Mouse (Mus musculus) MEL (cell line): ENCODE results near the gene Ell2. TPM values are rescaled to one million over a fixed set of nuclear protein-coding genes. Genes with fewer than 3 reads are reported as not detected.

Source experiments
- DNase-seq: peaks from one replicate; pipeline ENCODE4 v3.0.0; 2011; ENCODE audit warnings: low read depth, low spot score
- H3K27ac ChIP-seq: 2 replicates; pipeline ENCODE4 v1.5.1; 2012; ENCODE audit warnings: low read depth, mild to moderate bottlenecking, control low read depth, low read length, moderate library complexity; ENCODE audit not compliant: control insufficient read depth
- H3K27me3 ChIP-seq, 2 experiments: fragments of 150-350 bp in 1 of 2; sonication (generic) in 1 of 2; 2 replicates each; pipeline ENCODE4 v1.6.1; 2012; ENCODE audit warnings: low read length in 2 of 2, mild to moderate bottlenecking in 2 of 2, improper control_type of control experiment in 1 of 2, moderate library complexity in 1 of 2; ENCODE audit not compliant: insufficient read depth in 2 of 2, control insufficient read depth in 1 of 2
- H3K36me3 ChIP-seq, 2 experiments: 2 replicates each; pipeline ENCODE4 v1.6.1; 2012 to 2014; ENCODE audit warnings: low read length in 2 of 2, improper control_type of control experiment in 1 of 2, inconsistent platforms in 1 of 2, mild to moderate bottlenecking in 1 of 2; ENCODE audit not compliant: insufficient read depth in 2 of 2, control insufficient read depth in 1 of 2
- H3K4me1 ChIP-seq, 2 experiments: fragments of 150-350 bp in 1 of 2; sonication (generic) in 1 of 2; 2 replicates each; pipeline ENCODE4 v1.6.1; 2012; ENCODE audit warnings: low read length in 2 of 2, improper control_type of control experiment in 1 of 2, mild to moderate bottlenecking in 1 of 2; ENCODE audit not compliant: insufficient read depth in 2 of 2, control insufficient read depth in 1 of 2
- H3K4me3 ChIP-seq, 2 experiments: fragments of 150-350 bp in 1 of 2; sonication (generic) in 1 of 2; 2 replicates each; pipeline ENCODE4 v1.5.1; 2012; ENCODE audit warnings: low read depth in 2 of 2, low read length in 2 of 2, mild to moderate bottlenecking in 2 of 2, moderate library complexity in 2 of 2, control low read depth in 1 of 2, improper control_type of control experiment in 1 of 2; ENCODE audit not compliant: control insufficient read depth in 1 of 2, insufficient read depth in 1 of 2
- H3K79me2 ChIP-seq: 2 replicates; pipeline ENCODE4 v1.6.1; 2012; ENCODE audit warnings: mild to moderate bottlenecking, low read length, moderate library complexity; ENCODE audit not compliant: control insufficient read depth, poor library complexity, insufficient read depth
- H3K9ac ChIP-seq: 2 replicates; pipeline ENCODE4 v1.6.1; 2012; ENCODE audit warnings: low read depth, mild to moderate bottlenecking, control low read depth, low read length, moderate library complexity; ENCODE audit not compliant: control insufficient read depth, poor library complexity, severe bottlenecking
- H3K9me3 ChIP-seq: fragments of 150-350 bp; sonication (generic); replicated peaks from 2 replicates; pipeline ENCODE4 v1.6.1; 2012; ENCODE audit warnings: mild to moderate bottlenecking, low read length, improper control_type of control experiment, moderate library complexity; ENCODE audit not compliant: insufficient read depth
- CHD1 ChIP-seq: IDR thresholded peaks from 2 replicates; pipeline ENCODE4 v1.6.1; 2012; ENCODE audit warnings: low read depth, mild to moderate bottlenecking, inconsistent platforms, low read length, improper control_type of control experiment
- CHD2 ChIP-seq: IDR thresholded peaks from 2 replicates; pipeline ENCODE4 v1.6.1; 2011; ENCODE audit warnings: low read length, improper control_type of control experiment
- CTCF ChIP-seq, 3 experiments: IDR thresholded peaks in 2 of 3; conservative IDR thresholded peaks in 1 of 3; 2 replicates each; pipeline ENCODE4 v1.5.1; 2011 to 2012; ENCODE audit warnings: low read length in 3 of 3, low read depth in 2 of 3, mild to moderate bottlenecking in 2 of 3, improper control_type of control experiment in 1 of 3, inconsistent platforms in 1 of 3, mixed read lengths in 1 of 3, moderate library complexity in 1 of 3; ENCODE audit not compliant: control insufficient read depth in 1 of 3, insufficient read depth in 1 of 3, poor library complexity in 1 of 3, severe bottlenecking in 1 of 3
- E2F4 ChIP-seq: IDR thresholded peaks from 2 replicates; pipeline ENCODE4 v1.6.1; 2011; ENCODE audit warnings: low read depth, low read length, improper control_type of control experiment, borderline replicate concordance
- EP300 ChIP-seq, 2 experiments: IDR thresholded peaks; 2 replicates each; pipeline ENCODE4 v1.6.1; 2011; ENCODE audit warnings: improper control_type of control experiment in 2 of 2, low read length in 2 of 2, low read depth in 1 of 2, mild to moderate bottlenecking in 1 of 2
- ETS1 ChIP-seq: IDR thresholded peaks from 2 replicates; pipeline ENCODE4 v1.6.1; 2012; ENCODE audit warnings: low read depth, mild to moderate bottlenecking, inconsistent platforms, low read length, improper control_type of control experiment, moderate library complexity
- GATA1 ChIP-seq: IDR thresholded peaks from 2 replicates; pipeline ENCODE4 v1.6.1; 2011; ENCODE audit warnings: low read depth, low read length, improper control_type of control experiment
- JUND ChIP-seq: IDR thresholded peaks from 2 replicates; pipeline ENCODE4 v1.6.1; 2011; ENCODE audit warnings: low read depth, mild to moderate bottlenecking, improper control_type of control experiment, low read length
- KAT2A ChIP-seq: conservative IDR thresholded peaks from 2 replicates; pipeline ENCODE4 v1.6.1; 2012; ENCODE audit warnings: low read depth, low read length, improper control_type of control experiment, inconsistent platforms
- MAX ChIP-seq: IDR thresholded peaks from 2 replicates; pipeline ENCODE4 v1.6.1; 2011; ENCODE audit warnings: low read length, improper control_type of control experiment
- MEF2A ChIP-seq: IDR thresholded peaks from 2 replicates; pipeline ENCODE4 v1.6.1; 2014; ENCODE audit warnings: low read depth, mild to moderate bottlenecking, inconsistent platforms, low read length, improper control_type of control experiment; ENCODE audit not compliant: poor library complexity, insufficient replicate concordance, severe bottlenecking; ENCODE audit errors: extremely low read depth
- NELFE ChIP-seq: IDR thresholded peaks from 2 replicates; pipeline ENCODE4 v1.6.1; 2011; ENCODE audit warnings: low read depth, low read length, improper control_type of control experiment
- POLR2A ChIP-seq, 2 experiments: IDR thresholded peaks; 2 replicates each; pipeline ENCODE4 v1.6.1; 2011 to 2012; ENCODE audit warnings: low read length in 2 of 2, mild to moderate bottlenecking in 2 of 2, control low read depth in 1 of 2, improper control_type of control experiment in 1 of 2, low read depth in 1 of 2, moderate library complexity in 1 of 2; ENCODE audit not compliant: control insufficient read depth in 1 of 2, insufficient read depth in 1 of 2, poor library complexity in 1 of 2
- POLR2AphosphoS5 ChIP-seq: IDR thresholded peaks from 2 replicates; pipeline ENCODE4 v1.6.1; 2012; ENCODE audit warnings: low read depth, borderline replicate concordance, mild to moderate bottlenecking, inconsistent platforms, low read length, moderate library complexity, mixed read lengths
- RCOR1 ChIP-seq: IDR thresholded peaks from 2 replicates; pipeline ENCODE4 v1.6.1; 2012; ENCODE audit warnings: low read depth, mild to moderate bottlenecking, inconsistent platforms, low read length, improper control_type of control experiment
- SIN3A ChIP-seq: IDR thresholded peaks from 2 replicates; pipeline ENCODE4 v1.6.1; 2012; ENCODE audit warnings: low read length, improper control_type of control experiment, inconsistent platforms
- SMC3 ChIP-seq: IDR thresholded peaks from 2 replicates; pipeline ENCODE4 v1.6.1; 2011; ENCODE audit warnings: low read depth, low read length, improper control_type of control experiment
- TAL1 ChIP-seq: IDR thresholded peaks from 2 replicates; pipeline ENCODE4 v1.6.1; 2012; ENCODE audit warnings: mild to moderate bottlenecking, inconsistent platforms, low read length, moderate library complexity, mixed read lengths
- TBP ChIP-seq: IDR thresholded peaks from 2 replicates; pipeline ENCODE4 v1.8.0; 2011; ENCODE audit warnings: low read depth, low read length, improper control_type of control experiment
- TCF12 ChIP-seq: IDR thresholded peaks from 2 replicates; pipeline ENCODE4 v1.6.1; 2014; ENCODE audit warnings: low read depth, mild to moderate bottlenecking, inconsistent platforms, low read length, improper control_type of control experiment, moderate library complexity
- USF1 ChIP-seq: IDR thresholded peaks from 2 replicates; pipeline ENCODE4 v1.6.1; 2014; ENCODE audit warnings: low read depth, mild to moderate bottlenecking, inconsistent platforms, low read length, improper control_type of control experiment, moderate library complexity
- USF2 ChIP-seq, 2 experiments: IDR thresholded peaks; 2 replicates each; pipeline ENCODE4 v1.6.1; 2011 to 2012; ENCODE audit warnings: improper control_type of control experiment in 2 of 2, low read length in 2 of 2, borderline replicate concordance in 1 of 2, inconsistent platforms in 1 of 2, low read depth in 1 of 2, mild to moderate bottlenecking in 1 of 2; ENCODE audit not compliant: insufficient read depth in 1 of 2
- ZC3H11A ChIP-seq: IDR thresholded peaks from 2 replicates; pipeline ENCODE4 v1.6.1; 2012; ENCODE audit warnings: low read depth, mild to moderate bottlenecking, inconsistent platforms, low read length, improper control_type of control experiment
- ZKSCAN1 ChIP-seq: IDR thresholded peaks from 2 replicates; pipeline ENCODE4 v1.6.1; 2012; ENCODE audit warnings: low read depth, mild to moderate bottlenecking, inconsistent platforms, low read length, improper control_type of control experiment, moderate library complexity
- ZNF384 ChIP-seq: IDR thresholded peaks from 2 replicates; pipeline ENCODE4 v1.6.1; 2012; ENCODE audit warnings: low read depth, mild to moderate bottlenecking, inconsistent platforms, low read length, improper control_type of control experiment
- polyA plus RNA-seq, 2 experiments: library from polyadenylated mRNA; stranded (reverse) in 1 of 2; unstranded in 1 of 2; fragments of >175 nt in 1 of 2; fragments of >200 nt in 1 of 2; gene quantifications; 2 replicates each; pipeline versions ENCODE4 v1.2.1 to v1.2.4; 2012; ENCODE audit warnings: low replicate concordance in 2 of 2, low read depth in 1 of 2; ENCODE audit not compliant: insufficient read length in 2 of 2, insufficient read depth in 1 of 2, missing spikeins in 1 of 2
- total RNA-seq: library from RNA; depleted of rRNA; stranded (reverse); fragments of 300-350 nt; gene quantifications from 2 replicates; pipeline ENCODE4 v1.2.3, GENCODE M21; 2012

Gene Ell2
- total and polyA plus RNA-seq, 3 experiments = 25.0 to 77.1 (median 52.5) TPM

- Histone ChIP-seq H3K9ac (no peak overlapping the region), H3K27me3 (no peaks in the 10 kb centered on the region), H3K9me3 (no peaks in the 10 kb centered on the region), H3K36me3 (peaks cover 7 to 30% of the 10 kb centered on the region in 2 experiments), H3K27ac (no peak overlapping the region), H3K79me2 (no peaks in the 10 kb centered on the region), H3K4me3 (no peak overlapping the region), H3K4me1 (peaks cover 6 to 21% of the 10 kb centered on the region in 2 experiments)
- TF ChIP-seq TAL1 = 0 out of 2 replicates have a peak, but pooled peaks have one; percentile 17
- TF ChIP-seq ZKSCAN1 = no peak
- TF ChIP-seq MAX = 0 out of 2 replicates have a peak, but pooled peaks have one; percentile 34
- TF ChIP-seq SIN3A = 0 out of 2 replicates have a peak, but pooled peaks have one; percentile 40
- no peak for TF ChIP-seq TCF12
- peak; percentile 26; the same call in 1 of the 2 replicates for TF ChIP-seq ETS1
- TF ChIP-seq EP300 (IDR thresholded peaks at IDR 0.05; ENCODE audit: low read depth in 1 of 2, low read length in 2 of 2) = peak; percentile 25 to 45; a peak in 2 of 4 replicates
- peak; percentile 82 for DNase-seq
Observed at GRCm38 (mm10) chr13:75752216-75752938, 45.8 kb downstream of the Ell2 start.

DNA sequence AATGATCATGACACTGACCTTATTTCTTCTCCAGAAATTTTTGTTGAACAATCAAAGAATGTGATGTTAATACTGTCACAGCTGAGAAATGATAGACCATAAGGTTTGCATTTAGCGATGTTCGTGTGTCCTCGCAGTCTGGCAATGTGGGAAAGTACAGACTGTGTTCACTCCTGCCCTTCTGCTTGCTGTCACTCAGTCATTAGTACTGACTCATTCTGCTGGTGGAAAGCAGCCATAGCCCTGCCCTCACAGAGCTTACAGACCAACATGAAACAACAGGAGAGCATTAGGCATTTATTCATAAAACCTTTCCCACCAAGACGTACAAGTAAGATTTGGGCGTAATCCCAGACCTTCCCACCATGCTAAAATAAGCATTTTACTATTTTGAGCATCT is 47.8 kb downstream of the Ell2 start:
- H3K4me1 ChIP-seq = peaks cover 6 to 17% of the 10 kb centered on the region in 2 experiments
- H3K27me3 ChIP-seq = no peaks in the 10 kb centered on the region
- TF ChIP-seq ZKSCAN1 (no peak), KAT2A (no peak), MAX (no peak), MEF2A (no peak), SMC3 (no peak), CHD2 (no peak), RCOR1 (no peak), TBP (no peak), USF2 (IDR thresholded peaks at IDR 0.05; ENCODE audit: borderline replicate concordance in 1 of 2, insufficient read depth in 1 of 2, low read depth in 1 of 2, low read length in 2 of 2) (no peak), USF1 (no peak), NELFE (no peak), JUND (no peak), CHD1 (no peak), GATA1 (no peak), POLR2AphosphoS5 (no peak), ZNF384 (no peak), ZC3H11A (no peak), POLR2A (IDR thresholded peaks at IDR 0.05; ENCODE audit: control insufficient read depth in 1 of 2, insufficient read depth in 1 of 2, low read depth in 1 of 2, low read length in 2 of 2, poor library complexity in 1 of 2) (no peak), CTCF (IDR thresholded peaks at IDR 0.05 in 2 of 3, conservative IDR thresholded peaks at IDR 0.05 in 1 of 3; ENCODE audit: control insufficient read depth in 1 of 3, insufficient read depth in 1 of 3, low read depth in 2 of 3, low read length in 3 of 3, poor library complexity in 1 of 3, severe bottlenecking in 1 of 3) (no peak), E2F4 (no peak)
- H3K4me3 ChIP-seq = no peak overlapping the region
- no peaks in the 10 kb centered on the region for H3K79me2 ChIP-seq
- H3K9me3 ChIP-seq = no peaks in the 10 kb centered on the region
- no peak overlapping the region for H3K27ac ChIP-seq
- no peak for DNase-seq
- no peak overlapping the region for H3K9ac ChIP-seq
- H3K36me3 ChIP-seq = peaks cover 10 to 19% of the 10 kb centered on the region in 2 experiments
